Mouse (Mus musculus) myocyte (in vitro differentiated cells): ENCODE results near the gene Rasal3.

Source experiments
- MAX ChIP-seq: IDR thresholded peaks from one replicate; pipeline ENCODE4 v1.6.1; 2011; ENCODE audit warnings: low read depth, mild to moderate bottlenecking, control low read depth
- POLR2A ChIP-seq: IDR thresholded peaks from one replicate; pipeline ENCODE4 v1.6.1; 2011; ENCODE audit warnings: low read depth, mild to moderate bottlenecking, control low read depth, moderate library complexity; ENCODE audit not compliant: insufficient read length
- USF1 ChIP-seq: IDR thresholded peaks from one replicate; pipeline ENCODE4 v1.6.1; 2011; ENCODE audit warnings: low read depth, mild to moderate bottlenecking, control low read depth, moderate library complexity

GRCm38 (mm10) chr17:32348406-32348805 is 55.0 kb downstream of the Rasal3 start:
- TF ChIP-seq USF1 (no peak), POLR2A (no peak), MAX (no peak)
